Mouse (Mus musculus) left cerebral cortex, adult 11 months (tissue): ENCODE results near the gene Sirt6.

Experiments
- DNase-seq: peaks from one replicate; pipeline ENCODE4 v3.0.0; 2022; ENCODE audit warnings: low spot score

Sirt6 gene

GRCm38 (mm10) chr10:81623441-81623840 lies 4.2 kb downstream of the Sirt6 start:
- no peak for DNase-seq

- no peak for DNase-seq
Measured at GRCm38 (mm10) chr10:81620786-81621185, 6.8 kb downstream of the Sirt6 start.

- DNase-seq: no peak
Measured at GRCm38 (mm10) chr10:81619976-81620375, 7.6 kb downstream of the Sirt6 start.

GRCm38 (mm10) chr10:81615486-81615885 lies 12.1 kb downstream of the Sirt6 start:
- no peak for DNase-seq

GRCm38 (mm10) chr10:81612779-81613178 lies 14.8 kb downstream of the Sirt6 start:
- DNase-seq: no peak

- DNase-seq: no peak
Measured at GRCm38 (mm10) chr10:81608308-81608707, 19.3 kb downstream of the Sirt6 start.

GRCm38 (mm10) chr10:81605974-81606751 lies 21.4 kb downstream of the Sirt6 start, which contains the start of gene BC025920:
TSS of gene BC025920 (plus strand) at chr10:81606270.
- DNase-seq: peak; percentile 95

- no peak for DNase-seq
Measured at GRCm38 (mm10) chr10:81605666-81605973, 22.0 kb downstream of the Sirt6 start.

GRCm38 (mm10) chr10:81604968-81605665 lies 22.5 kb downstream of the Sirt6 start:
- DNase-seq: peak; percentile 76

GRCm38 (mm10) chr10:81604019-81604967 lies 23.3 kb downstream of the Sirt6 start:
- no peak for DNase-seq

- DNase-seq: no peak
Measured at GRCm38 (mm10) chr10:81602741-81603151, 24.9 kb downstream of the Sirt6 start.

- DNase-seq: no peak
Measured at GRCm38 (mm10) chr10:81601396-81601905, 26.1 kb downstream of the Sirt6 start.

- DNase-seq: peak; percentile 91
Measured at GRCm38 (mm10) chr10:81600738-81601203, 26.8 kb downstream of the Sirt6 start, which contains the start of gene Tle6. TSS of gene Tle6 (minus strand) at chr10:81601073.

- no peak for DNase-seq
Measured at GRCm38 (mm10) chr10:81600096-81600495, 27.5 kb downstream of the Sirt6 start.

- DNase-seq: no peak
Measured at GRCm38 (mm10) chr10:81599630-81600029, 28.0 kb downstream of the Sirt6 start.

GRCm38 (mm10) chr10:81598871-81599270 lies 28.7 kb downstream of the Sirt6 start:
- no peak for DNase-seq

GRCm38 (mm10) chr10:81598342-81598741 lies 29.3 kb downstream of the Sirt6 start:
- no peak for DNase-seq

- no peak for DNase-seq
Measured at GRCm38 (mm10) chr10:81597137-81597950, 30.3 kb downstream of the Sirt6 start.

GRCm38 (mm10) chr10:81596611-81597010 lies 31.0 kb downstream of the Sirt6 start:
- no peak for DNase-seq

- no peak for DNase-seq
Measured at GRCm38 (mm10) chr10:81595599-81595998, 32.0 kb downstream of the Sirt6 start.

GRCm38 (mm10) chr10:81593935-81594334 lies 33.7 kb downstream of the Sirt6 start:
- DNase-seq: no peak
